ENCODE assay signal across 21 mouse cellular contexts in the genomic region with DNA sequence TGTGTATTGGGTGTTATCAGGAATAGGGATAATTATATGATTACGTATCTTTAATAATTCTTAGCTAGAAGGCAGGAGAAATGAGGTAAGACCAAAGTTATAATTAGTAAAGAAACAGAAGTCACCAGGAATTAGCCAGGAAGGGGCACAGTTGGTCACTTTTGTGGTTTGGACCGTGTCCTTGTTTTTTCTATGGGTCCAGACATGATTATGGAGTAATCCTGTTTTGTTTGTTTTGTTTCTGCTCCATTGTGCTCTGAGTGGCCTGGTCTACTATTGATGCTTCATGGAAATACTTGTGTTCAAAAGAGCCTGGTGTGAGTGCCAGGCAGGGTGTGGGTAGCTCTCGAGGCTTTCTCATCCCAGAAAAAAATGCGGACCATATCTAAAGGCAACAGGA.
DNase-seq lines count a peak whose midpoint lies in the region; TF ChIP-seq lines count a peak whose summit lies in the region.
"Had no signal": no experiment of that assay in that cellular context is flagged by ENCODE, and none has a peak within 500 bp of the region (broad histone marks: within the 10 kb centered on the region; RNA-seq: fewer than 3 reads in every experiment).

No protein-coding gene starts in this region.

- no peak overlapping the region for H3ac ChIP-seq in C2C12 (ENCODE audit: control insufficient read depth, insufficient read length, low read depth)

- H3K36me3 ChIP-seq in C2C12 (ENCODE audit: control insufficient read depth, insufficient read depth): no peaks in the 10 kb centered on the region
- H3K36me3 ChIP-seq: embryonic facial prominence, embryonic 10.5 days; embryonic facial prominence, embryonic 12.5 days; forebrain, embryonic 15.5 days; G1E had no signal

- DNase-seq in lung, postnatal 36 days: peak; percentile 13
- DNase-seq in lung, postnatal 14 days: no peak
- DNase-seq in Muller cell, postnatal 12 days (ENCODE audit: inconsistent ontology term): peak; percentile 52
- DNase-seq in adipocyte (ENCODE audit: low spot score) (peak; percentile 56), MN1 (ENCODE audit: low spot score) (no peak)
- no peak for DNase-seq in left cerebral cortex, postnatal 10 days (ENCODE audit: extremely low spot score in 1 of 2, low spot score in 2 of 2)
- DNase-seq: adrenal gland, adult 8-10 months; adrenal gland, postnatal 14 days; adrenal gland, postnatal 36 days; cerebellum, adult 11-12 months; cerebellum, adult 2 months; cerebellum, adult 9-10 months; cerebellum, postnatal 10 days; cerebellum, postnatal 25 days had no signal

- intact Hi-C loops in left cerebral cortex, postnatal 10 days (cut with DNase I): no loop called here

- H3K4me3 ChIP-seq in C2C12 (ENCODE audit: insufficient read depth, poor library complexity, severe bottlenecking): no peak overlapping the region
- H3K4me3 ChIP-seq: embryonic facial prominence, embryonic 10.5 days; embryonic facial prominence, embryonic 12.5 days; forebrain, embryonic 13.5 days; forebrain, embryonic 15.5 days had no signal

- TF ChIP-seq CTCF in C2C12 (IDR thresholded peaks at IDR 0.05; ENCODE audit: control insufficient read depth, insufficient read depth, insufficient read length): no peak

- H3K79me3 ChIP-seq in C2C12 (ENCODE audit: low read depth): no peaks in the 10 kb centered on the region

- H3K27me3 ChIP-seq in C2C12 (ENCODE audit: control insufficient read depth, insufficient read depth, insufficient read length): no peaks in the 10 kb centered on the region
- H3K27me3 ChIP-seq: CH12.LX; embryonic facial prominence, embryonic 12.5 days; forebrain, embryonic 13.5 days; forebrain, embryonic 15.5 days had no signal

- H3K79me2 ChIP-seq in C2C12 (ENCODE audit: control insufficient read depth, insufficient read depth): no peaks in the 10 kb centered on the region

TF ChIP-seq in C2C12, 6 proteins besides CTCF, POLR2A, EP300 and RAD21:
- TF ChIP-seq USF1 (IDR thresholded peaks at IDR 0.05; ENCODE audit: low read depth): no peak
- peak; percentile 44 for TF ChIP-seq CEBPB (IDR thresholded peaks at IDR 0.05; ENCODE audit: low read depth)
TF ChIP-seq in C2C12: peak in this region for 1.

Comparison
In these comparisons a context has a peak if more than half of its experiments do, and no peak if none do; other contexts are left out.
1. DNase-seq: peak in lung, postnatal 36 days (single experiment), Muller cell, postnatal 12 days (single experiment) and adipocyte (single experiment); none in lung, postnatal 14 days (single experiment), left cerebral cortex, postnatal 10 days (0 of 2) and MN1 (single experiment).